Comparison of ENCODE assay signal across 8 mouse cellular contexts in the genomic region with DNA sequence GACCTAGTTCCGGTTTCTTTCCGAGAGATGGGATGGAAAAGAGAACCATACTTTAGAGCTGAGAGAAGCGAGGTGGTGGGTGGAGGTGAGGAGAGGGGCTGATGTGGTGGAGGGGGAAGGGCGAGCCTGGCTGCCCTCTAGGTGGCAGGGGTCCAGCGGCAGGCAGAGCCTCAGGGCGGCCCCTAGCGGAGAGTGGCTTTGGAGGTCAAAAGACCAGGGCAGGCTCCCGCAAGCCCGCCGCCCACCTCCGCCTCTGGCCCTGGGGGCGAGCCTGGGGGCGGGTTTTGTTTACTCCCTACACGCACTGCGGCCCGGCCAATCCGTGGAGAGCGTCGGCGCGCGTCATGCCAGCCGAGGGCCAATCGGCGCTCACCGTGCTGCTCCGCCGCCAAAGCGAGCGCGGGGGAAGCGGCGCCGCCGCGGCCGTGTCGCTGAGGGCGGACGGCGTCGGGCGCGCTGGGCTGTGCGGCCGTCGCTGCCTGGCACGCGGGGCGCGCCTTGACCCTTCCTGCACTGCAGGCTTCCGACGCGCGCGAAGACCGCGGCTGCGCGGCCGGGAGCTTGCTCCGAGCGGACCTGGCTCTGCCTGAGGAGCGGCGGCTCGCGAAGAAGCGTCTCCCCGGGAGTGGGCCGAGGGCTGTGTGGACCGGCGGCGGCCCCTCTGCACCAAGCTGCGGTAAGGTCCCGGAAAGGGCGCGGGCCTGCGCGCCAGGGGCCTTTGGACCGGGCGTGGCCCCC. TPM values are rescaled to one million over a fixed set of nuclear protein-coding genes. Genes with fewer than 3 reads are reported as not detected.
DNase-seq lines count a peak whose midpoint lies in the region; ATAC-seq lines count a peak whose summit lies in the region.

A gene (plus strand): TSS at position 391 of the 738 bp plus-strand sequence.

- H3K4me2 ChIP-seq in hindbrain, embryonic 16.5 days (ENCODE audit: low read length) = peak within 1 kb of the TSS; percentile 74

- H3K9ac ChIP-seq in hindbrain, embryonic 16.5 days (ENCODE audit: low read depth, low read length) = peak within 1 kb of the TSS; percentile 67

- DNase-seq in T-cell, adult 2 months (ENCODE audit: low spot score) = peak; percentile 77
- DNase-seq in cerebellum, postnatal 36 days = peak; percentile 82 to 89
- DNase-seq in gastrocnemius, adult 18-20 months (ENCODE audit: low spot score) = peak; percentile 90
- peak; percentile 86 to 92 for DNase-seq in left cerebral cortex, adult 18-20 months (ENCODE audit: low spot score in 2 of 2)
- DNase-seq in right cerebral cortex, adult 18-20 months = peak; percentile 92
- peak; percentile 60 for DNase-seq in urinary bladder, postnatal 10 days (ENCODE audit: low spot score)

- H3K4me1 ChIP-seq in hindbrain, embryonic 16.5 days (ENCODE audit: control insufficient read depth, insufficient read depth, low read depth, low read length) = peaks cover 13% of the 10 kb centered on the region

- no peaks in the 10 kb centered on the region for H3K9me3 ChIP-seq in hindbrain, embryonic 16.5 days (ENCODE audit: control insufficient read depth, low read length)

- no peaks in the 10 kb centered on the region for H3K36me3 ChIP-seq in hindbrain, embryonic 16.5 days (ENCODE audit: control insufficient read depth, insufficient read depth, low read length)
- no peaks in the 10 kb centered on the region for H3K36me3 ChIP-seq in macrophage (ENCODE audit: inconsistent target)

- H3K79me2 ChIP-seq in macrophage (ENCODE audit: inconsistent target) = no peaks in the 10 kb centered on the region

- ATAC-seq in hindbrain, embryonic 16.5 days = peak; percentile 100

- 0% methylated on average over 73 of the region's 81 CpGs for WGBS in hindbrain, embryonic 16.5 days
- WGBS in macrophage (ENCODE audit: missing documents) = under 1% methylated on average over 59 of the region's 81 CpGs

- peak within 1 kb of the TSS; percentile 74; the same call in 1 of the 2 replicates for H3K27ac ChIP-seq in hindbrain, embryonic 16.5 days (ENCODE audit: low read depth, low read length)
- no peak within 1 kb of the TSS for H3K27ac ChIP-seq in macrophage

- no peaks in the 10 kb centered on the region for H3K27me3 ChIP-seq in hindbrain, embryonic 16.5 days (replicated peaks; ENCODE audit: control insufficient read depth, insufficient read depth, low read length)

- peak within 1 kb of the TSS; percentile 74 for H3K4me3 ChIP-seq in hindbrain, embryonic 16.5 days (ENCODE audit: low read length)
- H3K4me3 ChIP-seq in macrophage (ENCODE audit: inconsistent target) = peak within 1 kb of the TSS; percentile 43

RNA-seq across cellular contexts. Expression of the gene that starts here (rescaled TPM):
- total RNA-seq in gastrocnemius, adult 18-20 months (2021) = 10 to 100 TPM; 40.3 to 42.8 TPM
- 14.9 and 17.1 TPM in 2 replicates for polyA plus RNA-seq in hindbrain, embryonic 16.5 days (2015; fragmentation: Nextera tagmentation; extraction: Ambion mirVana)
- 10 to 100 TPM; 34.2 to 35.7 TPM for total RNA-seq in left cerebral cortex, adult 18-20 months (2021)
- 10 to 100 TPM in 5 of 26 experiments, 1 to 10 TPM in 18, under 1 TPM in 3; 0.52 to 15.5 (median 6.9) TPM for total RNA-seq in macrophage (2018; cell fraction: chromatin; rRNA removed)
- total RNA-seq in macrophage (2018; cell fraction: cytosol; rRNA removed) = 1 to 10 TPM; 1.4 to 5.2 (median 2.9) TPM
- 10 to 100 TPM in 1 of 26 experiments, 1 to 10 TPM in 23, under 1 TPM in 2; 0.52 to 16.2 (median 3.4) TPM for total RNA-seq in macrophage (2018; cell fraction: nucleus; rRNA removed)
- 2.0 to 5.0 TPM (median 4.2 TPM) in 3 replicates for polyA plus RNA-seq in macrophage (2018)
